Comparison of ENCODE assay signal across 10 mouse cellular contexts in the genomic region with DNA sequence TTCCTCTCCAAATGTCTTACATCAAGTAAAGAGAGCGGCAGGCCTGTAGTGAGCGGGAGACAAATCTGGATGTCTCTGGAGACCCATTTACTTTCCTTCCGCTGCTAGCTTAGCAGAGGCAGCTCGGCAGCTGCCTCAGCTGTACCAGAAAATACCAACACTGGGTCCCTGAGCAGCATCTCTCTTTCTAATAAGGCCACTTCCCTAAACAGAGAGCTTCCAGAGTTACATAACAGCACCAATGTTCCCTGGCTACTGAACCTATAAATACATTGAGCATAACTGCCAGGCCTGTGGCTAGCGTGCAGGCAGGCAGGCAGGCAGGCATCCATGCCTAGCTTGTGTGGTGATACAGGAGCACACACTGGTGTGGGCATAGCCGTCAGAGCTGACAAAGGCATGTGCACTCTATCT.
DNase-seq lines count a peak whose midpoint lies in the region; ATAC-seq and TF ChIP-seq lines count a peak whose summit lies in the region.
"Had no signal": no experiment of that assay in that cellular context is flagged by ENCODE, and none has a peak within 500 bp of the region (broad histone marks: within the 10 kb centered on the region; RNA-seq: fewer than 3 reads in every experiment).

No protein-coding gene starts in this region.

- 64% methylated on average over 6 of the region's 6 CpGs for WGBS in lung, embryonic 16.5 days
- WGBS in lung, adult 2 months, result 69% methylated on average over 6 of the region's 6 CpGs
- 54% methylated on average over 6 of the region's 6 CpGs for WGBS in embryonic facial prominence, embryonic 14.5 days
- 73% methylated on average over 6 of the region's 6 CpGs for WGBS in intestine, embryonic 15.5 days

- H3K9me3 ChIP-seq in lung, embryonic 16.5 days (ENCODE audit: control insufficient read depth, low read length), result no peaks in the 10 kb centered on the region
- H3K9me3 ChIP-seq in embryonic facial prominence, embryonic 14.5 days (ENCODE audit: control insufficient read depth, low read length), result no peaks in the 10 kb centered on the region
- no peaks in the 10 kb centered on the region for H3K9me3 ChIP-seq in intestine, embryonic 15.5 days

- no peak overlapping the region for H3K4me2 ChIP-seq in lung, embryonic 16.5 days (ENCODE audit: low read depth, low read length)
- H3K4me2 ChIP-seq in embryonic facial prominence, embryonic 14.5 days (ENCODE audit: low read depth, low read length), result no peak overlapping the region
- no peak overlapping the region for H3K4me2 ChIP-seq in intestine, embryonic 15.5 days (replicated peaks)

- H3K4me3 ChIP-seq in gastrocnemius, adult 2 months, result no peak overlapping the region
- H3K4me3 ChIP-seq in lung, embryonic 16.5 days (ENCODE audit: low read length), result no peak overlapping the region
- no peak overlapping the region for H3K4me3 ChIP-seq in lung, adult 2 months (replicated peaks; ENCODE audit: extremely low read depth, low read depth, low read length)
- H3K4me3 ChIP-seq in embryonic facial prominence, embryonic 14.5 days (ENCODE audit: low read depth, low read length), result no peak overlapping the region
- H3K4me3 ChIP-seq in intestine, embryonic 15.5 days (replicated peaks), result no peak overlapping the region

- DNase-seq in gastrocnemius, adult 2 months, result peak; percentile 53
- no peak for DNase-seq in gastrocnemius, postnatal 36 days
- no peak for DNase-seq in lung, adult 2 months
- peak; percentile 51 for DNase-seq in embryonic facial prominence, embryonic 14.5 days (ENCODE audit: low spot score)
- no peak for DNase-seq in ovary, adult 18-20 months (ENCODE audit: low spot score)
- DNase-seq: adrenal gland, postnatal 25 days had no signal

- TF ChIP-seq POLR2A in lung, adult 2 months (IDR thresholded peaks at IDR 0.05; ENCODE audit: borderline replicate concordance, extremely low read depth, low read depth, low read length), result no peak

- peak overlapping the region; percentile 75 for H3K27ac ChIP-seq in gastrocnemius, adult 2 months
- H3K27ac ChIP-seq in lung, embryonic 16.5 days (ENCODE audit: low read length), result no peak overlapping the region
- peak overlapping the region; percentile 33; the same call in 1 of the 2 replicates for H3K27ac ChIP-seq in embryonic facial prominence, embryonic 14.5 days (replicated peaks; ENCODE audit: low read depth, low read length)
- H3K27ac ChIP-seq in intestine, embryonic 15.5 days, result no peak overlapping the region

- no peak for TF ChIP-seq CTCF in gastrocnemius, adult 2 months (IDR thresholded peaks at IDR 0.05)
- no peak for TF ChIP-seq CTCF in lung, adult 2 months (IDR thresholded peaks at IDR 0.05; ENCODE audit: insufficient read depth, low read length)

- intact Hi-C loops in gastrocnemius, adult 2 months (cut with DNase I), result no loop called here
- intact Hi-C loops in gastrocnemius, postnatal 36 days (cut with DNase I), result loop anchor here (5.0 kb wide), 1 partner anchor 73 kb away; no protein-coding TSS in a partner anchor

- H3K36me3 ChIP-seq in lung, embryonic 16.5 days (ENCODE audit: control insufficient read depth, insufficient read depth, low read length), result no peaks in the 10 kb centered on the region
- H3K36me3 ChIP-seq in embryonic facial prominence, embryonic 14.5 days (ENCODE audit: control insufficient read depth, insufficient read depth, low read length), result no peaks in the 10 kb centered on the region
- no peaks in the 10 kb centered on the region for H3K36me3 ChIP-seq in intestine, embryonic 15.5 days

- H3K9ac ChIP-seq in lung, embryonic 16.5 days (ENCODE audit: low read length), result no peak overlapping the region
- H3K9ac ChIP-seq in embryonic facial prominence, embryonic 14.5 days (ENCODE audit: low read depth, low read length), result no peak overlapping the region
- H3K9ac ChIP-seq in intestine, embryonic 15.5 days, result no peak overlapping the region

- H3K27me3 ChIP-seq in lung, embryonic 16.5 days (ENCODE audit: control insufficient read depth, insufficient read depth, low read depth, low read length), result no peaks in the 10 kb centered on the region
- no peaks in the 10 kb centered on the region; the same call in 1 of the 2 replicates for H3K27me3 ChIP-seq in embryonic facial prominence, embryonic 14.5 days (replicated peaks; ENCODE audit: control insufficient read depth, insufficient read depth, low read length)
- H3K27me3 ChIP-seq in intestine, embryonic 15.5 days (replicated peaks), result no peaks in the 10 kb centered on the region
- H3K27me3 ChIP-seq: CH12.LX had no signal

- no peaks in the 10 kb centered on the region for H3K4me1 ChIP-seq in lung, embryonic 16.5 days (replicated peaks; ENCODE audit: control insufficient read depth, insufficient read depth, low read length)
- H3K4me1 ChIP-seq in lung, adult 2 months (ENCODE audit: control insufficient read depth, insufficient read depth, low read length), result peaks cover 2% of the 10 kb centered on the region; the same call in 1 of the 2 replicates
- H3K4me1 ChIP-seq in embryonic facial prominence, embryonic 14.5 days (ENCODE audit: control insufficient read depth, insufficient read depth, low read length), result peaks cover under 1% of the 10 kb centered on the region; the same call in 1 of the 2 replicates
- no peaks in the 10 kb centered on the region; the same call in 1 of the 2 replicates for H3K4me1 ChIP-seq in intestine, embryonic 15.5 days (replicated peaks)

- peak; percentile 34; the same call in 1 of the 2 replicates for ATAC-seq in lung, embryonic 16.5 days (ENCODE audit: low read depth)
- no peak for ATAC-seq in embryonic facial prominence, embryonic 14.5 days (ENCODE audit: low read depth)
- ATAC-seq in monocyte, adult 5-6 weeks (replicated peaks; ENCODE audit: insufficient number of reproducible peaks, low FRiP score, low TSS enrichment, poor library complexity, severe bottlenecking), result peak; percentile 67
- ATAC-seq in intestine, embryonic 15.5 days, result no peak

Comparison
In these comparisons a context has a peak if more than half of its experiments do, and no peak if none do; other contexts are left out.
1. DNase-seq: peak in gastrocnemius, adult 2 months (single experiment) and embryonic facial prominence, embryonic 14.5 days (single experiment); none in gastrocnemius, postnatal 36 days (0 of 2), lung, adult 2 months (single experiment) and ovary, adult 18-20 months (single experiment).
2. H3K27ac ChIP-seq: peak in gastrocnemius, adult 2 months (single experiment) and embryonic facial prominence, embryonic 14.5 days (single experiment); none in lung, embryonic 16.5 days (single experiment) and intestine, embryonic 15.5 days (single experiment).
3. ATAC-seq: peak in lung, embryonic 16.5 days (single experiment) and monocyte, adult 5-6 weeks (single experiment); none in embryonic facial prominence, embryonic 14.5 days (single experiment) and intestine, embryonic 15.5 days (single experiment).